Mouse (Mus musculus): ENCODE results near the gene Cabs1.

DNA sequence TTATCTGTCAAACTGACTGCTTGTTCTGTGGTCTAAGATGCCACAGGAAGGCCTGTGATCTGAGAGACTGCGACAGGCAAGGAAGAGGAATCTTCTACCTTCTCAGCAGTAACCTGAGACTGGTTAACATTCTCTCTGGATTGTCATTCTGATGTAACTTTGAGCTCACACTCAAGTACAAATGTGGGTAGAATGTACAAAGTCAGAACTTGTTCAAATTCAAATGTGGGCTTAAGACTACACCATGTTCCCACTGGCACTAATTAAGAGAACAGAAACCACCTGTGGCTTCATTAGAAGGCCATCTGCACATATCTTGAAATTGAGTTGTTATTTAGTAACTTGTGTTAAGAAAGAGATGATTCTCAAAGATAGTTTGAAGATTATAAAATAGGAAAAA, 47.6 kb upstream of the Cabs1 start:
- TF ChIP-seq CTCF (IDR thresholded peaks at IDR 0.05; ENCODE audit: low read depth), result no peak
- TF ChIP-seq EP300 (IDR thresholded peaks at IDR 0.05; ENCODE audit: low read depth), result no peak

Data from liver, postnatal 0 days (tissue).